Mouse (Mus musculus) E14TG2a.4 (cell line): ENCODE measurements around the gene 1700019D03Rik.

Source experiments
- CTCF ChIP-seq: conservative IDR thresholded peaks from 2 replicates; pipeline ENCODE4 v1.5.1; 2014; ENCODE audit warnings: low read length
- NANOG ChIP-seq: IDR thresholded peaks from 2 replicates; pipeline ENCODE4 v1.6.1; 2014; ENCODE audit warnings: borderline replicate concordance, low read length, mixed read lengths

DNA sequence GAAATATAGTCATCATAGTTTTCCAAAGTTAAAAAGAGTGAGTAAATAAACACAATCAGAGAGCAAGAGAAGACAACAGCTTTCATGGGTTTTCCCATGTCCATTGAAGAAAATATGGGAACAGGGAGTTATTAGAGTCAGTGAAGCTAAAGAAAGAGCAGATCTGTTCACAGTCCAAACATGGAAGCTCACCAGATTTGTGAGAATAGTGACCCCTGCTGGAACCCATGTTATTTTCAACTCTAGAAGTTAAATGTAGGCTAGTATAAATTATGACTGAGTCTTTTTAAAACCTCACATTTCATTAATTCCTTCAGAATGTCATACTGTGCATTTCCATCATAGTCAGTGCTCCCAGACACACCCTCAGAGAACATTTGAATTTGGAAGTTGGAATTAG, 12.6 kb upstream of the 1700019D03Rik start:
- TF ChIP-seq CTCF (peak; percentile 24), NANOG (no peak)
